Mouse (Mus musculus) limb, embryonic 10.5 days (tissue): Measurements from ENCODE around the gene Klf11. TPM values are rescaled to one million over a fixed set of nuclear protein-coding genes. Genes with fewer than 3 reads are reported as not detected.

Experiments used
- DNase-seq: peaks from one replicate; pipeline ENCODE4 v3.0.0-alpha.2; 2017; ENCODE audit warnings: low spot score
- H3K27ac ChIP-seq: fragments of 300-500 bp; sonication (generic); 2 replicates; pipeline ENCODE4 v1.5.1; 2016; ENCODE audit warnings: mild to moderate bottlenecking
- H3K27me3 ChIP-seq: fragments of 300-500 bp; sonication (generic); 2 replicates; pipeline ENCODE4 v1.6.1; 2016; ENCODE audit warnings: low read depth, mild to moderate bottlenecking; ENCODE audit not compliant: poor library complexity, severe bottlenecking
- H3K36me3 ChIP-seq: fragments of 300-500 bp; sonication (generic); 2 replicates; pipeline ENCODE4 v1.6.1; 2016; ENCODE audit warnings: mild to moderate bottlenecking, moderate library complexity
- H3K4me1 ChIP-seq: fragments of 300-500 bp; sonication (generic); 2 replicates; pipeline ENCODE4 v1.6.1; 2016
- H3K4me3 ChIP-seq: fragments of 300-500 bp; sonication (generic); 2 replicates; pipeline ENCODE4 v1.5.1; 2016; ENCODE audit warnings: mild to moderate bottlenecking, moderate library complexity
- H3K9me3 ChIP-seq: fragments of 300-500 bp; sonication (generic); replicated peaks from 2 replicates; pipeline ENCODE4 v1.6.1; 2016; ENCODE audit warnings: mild to moderate bottlenecking
- WGBS: fragments of 180-500 bp; shearing (Covaris S2); methylation state at CpG from one replicate; pipeline ENCODE4 v1.1.7; 2016; 5-methylcytosine and 5-hydroxymethylcytosine counted together
- polyA plus RNA-seq: library from polyadenylated mRNA; unstranded; fragments of >200 nt; fragmentation: Nextera tagmentation; extraction: Ambion mirVana; gene quantifications from 2 replicates; pipeline ENCODE4 v1.2.1, GENCODE M21; 2016

Klf11 gene
- 8.4 and 9.5 TPM in 2 replicates for polyA plus RNA-seq

DNA sequence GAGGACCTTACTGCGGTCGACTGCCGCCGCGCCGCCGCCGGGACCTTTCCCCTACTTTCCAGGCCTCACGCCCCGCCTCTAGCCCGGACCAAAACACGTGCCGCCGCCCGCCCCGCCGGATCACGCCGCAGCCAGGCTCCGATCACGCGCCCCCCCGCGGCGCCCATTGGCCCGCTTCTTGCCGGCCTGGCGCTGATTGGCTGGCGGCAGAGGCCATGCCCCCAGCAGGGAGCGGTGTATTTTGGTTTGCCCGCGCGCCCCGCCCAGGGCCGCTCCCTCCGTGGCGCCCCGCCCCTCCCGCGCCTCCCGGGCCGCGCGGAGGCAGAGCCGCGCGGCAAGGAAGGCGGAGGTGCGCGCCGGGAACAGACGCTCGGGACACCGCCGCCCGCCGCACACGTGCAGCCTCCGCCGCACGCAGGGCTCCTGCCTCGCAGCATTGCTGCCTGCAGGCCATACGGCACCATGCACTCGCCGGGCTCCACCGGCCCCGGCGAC, at the start of gene Klf11:
Klf11 (plus strand) TSS at position 212 of the 495 bp plus-strand sequence.
- Histone ChIP-seq H3K4me1 (peaks cover 24% of the 10 kb centered on the region), H3K27ac (peak within 1 kb of the TSS; percentile 99), H3K9me3 (no peaks in the 10 kb centered on the region), H3K36me3 (peaks cover 28% of the 10 kb centered on the region), H3K4me3 (peak within 1 kb of the TSS; percentile 94), H3K27me3 (no peaks in the 10 kb centered on the region)
- peak; percentile 99 for DNase-seq
- under 1% methylated on average over 68 of the region's 68 CpGs for WGBS

DNA sequence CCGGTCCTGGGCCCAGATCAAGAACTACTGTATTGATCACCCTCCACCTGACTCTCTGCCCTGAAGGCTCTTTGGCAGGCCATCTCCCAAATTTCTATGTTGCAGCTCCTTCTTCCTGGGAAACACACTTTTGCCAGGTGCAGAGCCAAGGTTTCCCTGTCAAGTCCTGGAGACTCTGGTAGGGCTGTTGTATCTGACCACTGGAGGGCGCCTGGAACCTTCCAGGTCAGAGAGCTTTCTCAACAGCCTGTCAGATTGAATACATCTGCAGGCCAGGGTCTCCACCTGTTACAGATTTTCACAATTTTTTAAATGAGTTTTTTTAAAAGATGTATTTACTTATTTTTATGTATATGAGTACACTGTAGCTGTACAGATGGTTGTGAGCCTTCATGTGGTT, 47.8 kb upstream of the Klf11 start:
- no peaks in the 10 kb centered on the region for H3K9me3 ChIP-seq
- no peaks in the 10 kb centered on the region for H3K36me3 ChIP-seq
- H3K27ac ChIP-seq, result no peak overlapping the region
- no peaks in the 10 kb centered on the region for H3K4me1 ChIP-seq
- WGBS, result 40% methylated on average over 2 of the region's 2 CpGs
- no peak overlapping the region for H3K4me3 ChIP-seq
- no peaks in the 10 kb centered on the region for H3K27me3 ChIP-seq
- peak; percentile 80 for DNase-seq

DNA sequence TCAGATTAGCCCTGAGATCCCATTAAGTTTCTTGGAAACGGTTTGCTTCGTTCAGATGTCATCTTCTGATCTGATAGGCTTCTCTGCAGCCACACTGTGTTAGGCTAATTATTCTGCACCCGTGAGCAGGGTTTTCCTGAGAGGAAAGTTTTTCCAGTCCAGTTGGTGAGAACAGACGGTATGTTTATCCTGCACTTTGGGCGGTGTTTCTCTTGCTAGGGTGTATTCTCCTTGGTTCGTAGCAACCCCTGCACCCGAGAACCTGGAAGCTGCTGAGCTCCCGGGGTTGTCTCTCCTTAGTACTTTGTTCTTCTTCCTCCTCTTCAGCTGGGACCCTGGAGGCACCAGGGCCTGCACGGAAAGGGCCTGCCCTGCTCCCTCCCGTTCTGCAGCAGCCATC, 44.9 kb upstream of the Klf11 start:
- Histone ChIP-seq H3K4me1 (no peaks in the 10 kb centered on the region), H3K4me3 (no peak overlapping the region), H3K27me3 (no peaks in the 10 kb centered on the region), H3K36me3 (no peaks in the 10 kb centered on the region), H3K9me3 (no peaks in the 10 kb centered on the region), H3K27ac (no peak overlapping the region)
- DNase-seq, result no peak
- WGBS, result 89% methylated on average over 10 of the region's 10 CpGs

DNA sequence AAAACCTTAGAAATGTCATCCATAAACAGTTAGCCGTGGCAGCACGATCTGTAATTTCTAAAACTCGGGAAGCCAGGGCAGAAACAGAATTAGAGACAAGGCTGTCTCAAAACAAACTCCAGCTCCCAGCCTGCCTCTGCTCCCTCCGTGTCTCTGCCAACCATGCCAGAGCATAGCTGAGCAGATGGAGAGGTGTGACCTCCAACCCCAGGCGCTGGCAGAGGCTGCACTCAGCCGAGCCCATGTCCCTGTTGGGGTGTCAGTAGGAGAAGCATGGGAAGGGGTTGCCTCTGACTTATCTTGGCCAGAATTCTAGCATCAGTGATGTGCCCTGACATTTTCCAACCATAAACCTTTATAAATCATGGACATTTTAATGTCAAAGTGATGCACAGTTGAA, 38.5 kb upstream of the Klf11 start:
- DNase-seq, result no peak
- WGBS, result 63% methylated on average over 6 of the region's 6 CpGs
- H3K36me3 ChIP-seq, result no peaks in the 10 kb centered on the region

DNA sequence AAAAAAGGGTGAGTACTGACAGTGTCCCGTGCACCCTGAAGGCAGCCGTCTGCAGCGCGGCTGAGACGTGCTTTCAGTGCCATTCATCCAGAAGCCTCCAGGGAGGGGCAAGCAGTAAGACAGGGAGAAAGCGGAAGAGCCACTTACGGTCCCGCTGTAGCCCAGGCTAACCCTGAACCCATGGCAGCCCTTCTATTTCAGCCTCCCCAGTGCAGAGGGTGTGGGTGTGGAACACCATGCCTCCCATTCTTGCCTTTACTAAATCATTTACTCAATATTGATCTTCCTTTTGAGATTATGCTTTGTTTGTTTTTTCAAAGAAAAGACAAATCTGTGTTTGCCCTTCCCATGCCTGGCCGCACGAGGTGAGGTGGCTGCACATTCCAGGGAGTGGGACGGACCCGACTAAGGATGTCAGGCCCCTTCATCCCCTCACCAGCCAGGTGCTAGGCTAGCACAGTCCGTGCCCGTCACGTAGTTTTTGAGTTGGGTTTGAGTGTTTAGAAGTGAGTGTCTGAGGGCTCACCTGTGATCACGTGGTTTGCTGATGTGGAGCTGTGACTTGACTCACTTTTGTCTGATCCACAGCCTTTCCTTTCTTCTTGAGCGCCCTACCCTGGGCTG, 36.5 kb upstream of the Klf11 start:
- 90% methylated on average over 17 of the region's 17 CpGs for WGBS
- H3K36me3 ChIP-seq, result no peaks in the 10 kb centered on the region
- DNase-seq, result no peak
- no peaks in the 10 kb centered on the region for H3K27me3 ChIP-seq
- no peak overlapping the region for H3K4me3 ChIP-seq
- no peaks in the 10 kb centered on the region for H3K9me3 ChIP-seq
- no peaks in the 10 kb centered on the region for H3K4me1 ChIP-seq
- no peak overlapping the region for H3K27ac ChIP-seq

More for the DNA sequence above, 38.5 kb upstream of the Klf11 start:
- Histone ChIP-seq H3K27me3 (no peaks in the 10 kb centered on the region), H3K4me3 (no peak overlapping the region), H3K9me3 (no peaks in the 10 kb centered on the region), H3K4me1 (no peaks in the 10 kb centered on the region), H3K27ac (no peak overlapping the region)

DNA sequence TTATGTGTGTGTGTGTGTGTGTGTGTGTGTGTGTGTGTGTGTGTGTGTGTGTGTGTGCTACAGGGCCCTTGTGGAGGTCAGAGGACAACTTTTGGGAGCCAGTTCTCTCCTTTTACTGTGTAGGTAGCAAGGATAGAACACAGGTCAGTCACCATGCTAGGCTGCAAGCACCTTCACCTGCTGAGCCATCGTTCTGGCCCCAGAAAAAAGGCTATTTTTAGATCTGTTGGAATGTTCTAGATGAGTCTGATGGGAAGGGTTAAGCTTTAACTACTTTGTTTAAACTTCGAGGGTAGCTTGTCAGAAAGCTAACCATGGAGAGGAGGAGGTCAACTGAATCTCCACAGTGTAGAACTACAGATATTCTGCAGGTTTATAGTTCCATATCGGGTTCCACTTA, 35.9 kb upstream of the Klf11 start:
- WGBS, result 87% methylated on average over 3 of the region's 3 CpGs
- DNase-seq, result no peak

DNA sequence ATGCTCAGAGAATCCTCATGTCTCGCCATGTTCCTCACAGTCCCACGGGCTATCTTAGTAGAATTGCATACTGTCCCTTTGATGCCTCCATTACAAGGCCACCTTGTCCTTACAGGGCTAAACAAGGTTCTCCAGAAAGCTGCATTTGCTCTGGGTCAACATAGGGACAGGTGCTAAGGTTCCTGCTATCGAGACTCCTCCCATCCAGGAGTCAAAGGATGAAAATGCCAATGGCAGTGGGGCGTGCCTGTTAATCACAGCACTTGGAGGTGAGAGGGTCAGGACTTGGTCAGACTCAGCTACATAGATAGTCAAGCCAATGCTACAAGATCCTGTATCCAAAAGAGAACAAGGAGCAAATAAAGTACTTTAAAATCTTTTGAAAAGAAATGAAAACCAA, 31.6 kb upstream of the Klf11 start:
- DNase-seq, result no peak
- WGBS, result 86% methylated on average over 4 of the region's 4 CpGs
- H3K4me3 ChIP-seq, result no peak overlapping the region
- H3K27me3 ChIP-seq, result no peaks in the 10 kb centered on the region
- H3K4me1 ChIP-seq, result no peaks in the 10 kb centered on the region
- no peaks in the 10 kb centered on the region for H3K9me3 ChIP-seq
- no peak overlapping the region for H3K27ac ChIP-seq
- no peaks in the 10 kb centered on the region for H3K36me3 ChIP-seq

More for the DNA sequence above, 35.9 kb upstream of the Klf11 start:
- no peaks in the 10 kb centered on the region for H3K27me3 ChIP-seq
- no peak overlapping the region for H3K27ac ChIP-seq
- H3K4me1 ChIP-seq, result no peaks in the 10 kb centered on the region
- no peaks in the 10 kb centered on the region for H3K9me3 ChIP-seq
- no peak overlapping the region for H3K4me3 ChIP-seq
- H3K36me3 ChIP-seq, result no peaks in the 10 kb centered on the region

DNA sequence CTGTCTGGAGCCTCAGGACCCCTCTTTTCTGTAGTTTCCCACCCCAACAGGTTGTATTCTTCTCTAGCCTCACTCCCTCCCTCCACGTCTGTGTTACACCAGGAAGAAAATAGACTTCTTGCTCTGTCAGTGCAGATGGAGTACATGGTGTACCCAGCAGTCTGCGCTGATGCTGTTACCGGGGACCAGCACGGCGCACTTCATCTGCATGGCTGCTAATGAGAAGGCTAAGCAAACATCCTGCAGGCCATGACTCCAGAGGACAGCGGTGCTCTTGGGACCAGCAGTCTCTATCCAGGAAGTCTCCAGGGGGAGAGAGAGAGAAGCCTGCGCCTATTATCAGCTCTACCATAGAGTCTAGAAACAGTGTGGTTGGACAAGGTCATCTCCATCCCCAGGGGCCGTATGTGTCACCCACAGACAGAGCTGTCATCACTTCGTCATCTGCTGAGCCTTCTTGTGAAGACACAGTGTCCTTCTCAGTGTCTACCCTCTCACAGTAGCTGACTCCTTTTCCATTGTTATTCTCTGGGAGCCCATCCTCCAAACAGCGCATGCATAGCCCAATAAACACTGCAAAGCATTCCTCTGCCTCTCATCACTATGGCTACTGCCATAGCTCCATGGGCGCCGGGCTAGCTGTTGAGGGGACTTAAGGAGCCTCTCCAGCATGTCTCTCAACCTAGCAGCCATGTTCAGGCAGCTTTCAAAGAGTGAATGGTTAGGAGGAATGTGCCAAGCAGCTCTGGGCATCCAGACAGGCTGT, 27.4 kb upstream of the Klf11 start:
- H3K27me3 ChIP-seq, result no peaks in the 10 kb centered on the region
- 86% methylated on average over 12 of the region's 12 CpGs for WGBS
- no peaks in the 10 kb centered on the region for H3K9me3 ChIP-seq
- peaks cover 8% of the 10 kb centered on the region; the same call in 1 of the 2 replicates for H3K4me1 ChIP-seq
- no peak for DNase-seq
- no peak overlapping the region for H3K27ac ChIP-seq
- H3K4me3 ChIP-seq, result no peak overlapping the region
- no peaks in the 10 kb centered on the region for H3K36me3 ChIP-seq

DNA sequence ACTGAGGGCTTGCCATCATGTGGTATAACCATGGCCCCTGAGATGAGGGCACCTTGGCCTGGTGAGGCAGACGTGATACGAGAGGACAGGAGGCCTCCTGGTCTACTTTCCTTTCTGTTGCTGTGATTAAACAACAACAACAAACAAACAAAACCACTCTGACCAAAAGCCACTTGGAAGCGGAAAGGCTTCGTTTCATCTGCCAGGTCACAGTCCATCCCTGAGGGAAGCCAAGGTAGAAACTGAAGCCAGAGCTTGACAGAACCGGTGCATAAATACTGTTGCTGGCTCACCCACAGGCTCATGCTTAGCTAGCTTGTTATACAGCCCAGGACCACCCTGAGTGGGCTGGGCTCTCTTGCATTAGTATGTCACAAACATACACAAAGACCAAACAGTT, 24.7 kb upstream of the Klf11 start:
- no peak for DNase-seq
- no peak overlapping the region for H3K27ac ChIP-seq

DNA sequence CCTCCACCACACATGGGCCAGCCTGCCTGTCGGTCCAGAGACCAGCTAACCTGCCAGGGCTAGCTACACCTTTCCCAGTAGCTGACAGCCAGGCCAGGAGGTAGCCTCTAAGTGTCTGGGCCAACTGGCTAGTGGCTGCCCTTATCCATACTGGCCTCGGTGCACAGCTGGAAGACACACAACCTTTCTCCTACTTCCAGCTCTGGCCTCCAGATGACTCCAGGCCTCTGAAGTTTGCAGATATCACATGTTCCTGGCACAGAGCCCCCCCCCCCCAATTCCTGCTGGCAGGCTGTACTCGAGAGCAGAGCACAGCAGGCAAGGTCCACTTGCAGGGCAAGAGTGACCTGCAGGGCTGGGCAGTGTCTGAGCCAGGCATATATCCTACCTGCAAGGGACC, 23.9 kb upstream of the Klf11 start:
- H3K36me3 ChIP-seq, result no peaks in the 10 kb centered on the region
- no peaks in the 10 kb centered on the region for H3K27me3 ChIP-seq
- H3K4me3 ChIP-seq, result no peak overlapping the region
- 57% methylated on average over 3 of the region's 3 CpGs for WGBS
- no peak overlapping the region for H3K27ac ChIP-seq
- peaks cover 8% of the 10 kb centered on the region; the same call in 1 of the 2 replicates for H3K4me1 ChIP-seq
- no peak for DNase-seq
- H3K9me3 ChIP-seq, result no peaks in the 10 kb centered on the region

More for the DNA sequence above, 24.7 kb upstream of the Klf11 start:
- H3K4me1 ChIP-seq, result peaks cover 8% of the 10 kb centered on the region; the same call in 1 of the 2 replicates
- no peaks in the 10 kb centered on the region for H3K36me3 ChIP-seq
- H3K4me3 ChIP-seq, result no peak overlapping the region
- WGBS, result 91% methylated on average over 5 of the region's 5 CpGs
- no peaks in the 10 kb centered on the region for H3K9me3 ChIP-seq
- H3K27me3 ChIP-seq, result no peaks in the 10 kb centered on the region

DNA sequence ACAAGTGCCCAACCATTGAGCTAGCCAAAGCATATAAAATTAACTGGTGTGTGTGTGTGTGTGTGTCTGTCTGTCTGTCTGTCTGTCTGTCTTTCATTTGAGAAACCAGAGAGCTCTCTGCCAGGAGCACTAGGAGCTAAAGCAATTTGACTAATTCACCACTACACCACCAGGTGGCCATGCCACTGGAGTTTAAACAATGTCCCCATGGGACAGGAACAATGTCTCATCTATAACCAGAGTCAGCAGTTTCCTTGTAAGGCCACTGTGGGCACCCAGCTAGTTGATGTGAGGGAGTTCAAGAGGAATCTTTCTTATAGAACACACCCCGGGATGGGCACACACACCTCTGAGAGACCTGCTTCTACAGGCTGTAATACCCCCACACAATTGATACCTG, 20.9 kb upstream of the Klf11 start:
- DNase-seq, result no peak
- Histone ChIP-seq H3K27me3 (no peaks in the 10 kb centered on the region), H3K4me3 (no peak overlapping the region), H3K27ac (no peak overlapping the region), H3K36me3 (no peaks in the 10 kb centered on the region), H3K9me3 (no peaks in the 10 kb centered on the region), H3K4me1 (peaks cover 16% of the 10 kb centered on the region)
- WGBS, result 89% methylated on average over 1 of the region's 1 CpGs

DNA sequence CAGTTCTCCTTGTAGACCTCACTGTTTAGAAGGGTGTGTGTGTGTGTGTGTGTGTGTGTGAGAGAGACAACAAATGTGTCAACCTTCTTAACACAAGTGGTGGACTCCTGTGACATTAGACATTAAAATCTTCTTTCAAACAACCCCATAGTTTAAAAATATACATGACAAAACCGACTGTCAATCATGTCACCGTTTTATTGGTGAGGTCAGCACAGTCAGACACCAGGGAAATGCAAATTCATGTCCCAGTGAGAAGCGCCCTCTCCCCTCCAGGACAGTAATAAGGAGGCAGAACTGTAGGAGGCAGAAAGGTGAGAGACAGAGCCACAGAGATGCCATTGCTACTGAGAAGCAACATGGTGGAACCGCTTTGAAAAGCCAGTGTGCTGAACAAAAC, 18.7 kb upstream of the Klf11 start:
- Histone ChIP-seq H3K36me3 (no peaks in the 10 kb centered on the region), H3K27me3 (no peaks in the 10 kb centered on the region), H3K4me3 (no peak overlapping the region), H3K27ac (no peak overlapping the region), H3K4me1 (peaks cover 10% of the 10 kb centered on the region), H3K9me3 (no peaks in the 10 kb centered on the region)
- WGBS, result 74% methylated on average over 4 of the region's 4 CpGs
- no peak for DNase-seq

DNA sequence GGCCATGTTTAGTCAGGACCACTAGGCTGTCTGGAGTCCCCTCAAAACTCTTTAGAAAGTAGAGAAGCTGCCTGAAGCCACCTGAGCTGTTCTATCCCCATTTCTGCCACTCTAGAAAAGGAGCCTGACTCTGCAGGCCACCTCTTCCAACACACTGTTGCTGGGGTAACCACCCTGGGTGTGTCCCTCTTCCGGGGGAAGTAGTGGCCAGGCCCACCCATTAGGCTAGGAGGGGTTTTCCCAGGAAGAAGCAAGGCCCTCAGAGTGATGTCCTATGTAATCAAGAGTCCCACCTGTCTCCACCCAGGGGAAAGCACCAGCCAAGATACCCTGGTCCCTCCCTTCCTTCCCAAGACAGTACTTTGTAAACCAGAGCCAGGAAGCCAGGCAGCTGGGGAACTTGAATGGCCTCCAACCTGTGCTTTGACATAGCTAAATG, 17.3 kb upstream of the Klf11 start:
- H3K27me3 ChIP-seq, result no peaks in the 10 kb centered on the region
- DNase-seq, result no peak
- peaks cover 8% of the 10 kb centered on the region for H3K4me1 ChIP-seq
- H3K27ac ChIP-seq, result no peak overlapping the region
- 80% methylated on average over 1 of the region's 1 CpGs for WGBS
- no peaks in the 10 kb centered on the region for H3K9me3 ChIP-seq
- H3K36me3 ChIP-seq, result no peaks in the 10 kb centered on the region
- H3K4me3 ChIP-seq, result no peak overlapping the region
